Mouse (Mus musculus): ENCODE results near the gene Pigs.

Gene Pigs

DNA sequence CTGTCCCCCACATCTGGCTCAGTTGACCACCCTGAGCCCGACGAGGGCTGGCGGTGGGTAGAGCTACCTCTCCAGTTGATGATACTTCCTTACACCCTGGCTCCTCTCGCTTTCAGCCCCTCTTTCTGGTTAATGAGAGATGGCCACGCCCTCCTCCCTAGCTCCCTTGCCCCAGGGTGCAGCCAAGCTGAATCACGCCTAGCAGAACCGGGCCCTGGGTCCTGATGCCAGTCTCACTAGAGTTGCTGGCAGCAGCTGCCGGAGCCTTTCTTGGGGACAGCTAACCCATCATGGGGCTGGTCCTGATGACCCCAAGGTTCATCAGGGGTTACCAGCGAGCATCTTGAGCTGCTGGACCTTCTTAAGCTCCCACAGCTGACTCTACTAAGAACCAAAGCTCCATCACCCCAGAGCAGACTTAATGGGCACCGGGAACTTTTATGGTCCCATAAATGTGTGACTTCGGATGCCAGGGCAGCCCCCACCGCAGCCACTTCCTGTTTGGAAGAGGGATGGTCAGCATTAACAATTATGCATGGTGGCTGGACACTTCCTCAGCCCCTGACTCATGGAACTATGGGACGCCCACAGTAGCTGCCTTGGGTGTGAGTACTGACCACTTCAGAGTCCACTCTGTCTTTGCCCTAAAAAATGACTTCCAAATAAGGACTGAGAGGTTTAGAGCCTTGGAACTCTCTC lies 35.2 kb downstream of the Pigs start:
- in situ Hi-C loops (cut with MboI, MseI), result no loop called here

DNA sequence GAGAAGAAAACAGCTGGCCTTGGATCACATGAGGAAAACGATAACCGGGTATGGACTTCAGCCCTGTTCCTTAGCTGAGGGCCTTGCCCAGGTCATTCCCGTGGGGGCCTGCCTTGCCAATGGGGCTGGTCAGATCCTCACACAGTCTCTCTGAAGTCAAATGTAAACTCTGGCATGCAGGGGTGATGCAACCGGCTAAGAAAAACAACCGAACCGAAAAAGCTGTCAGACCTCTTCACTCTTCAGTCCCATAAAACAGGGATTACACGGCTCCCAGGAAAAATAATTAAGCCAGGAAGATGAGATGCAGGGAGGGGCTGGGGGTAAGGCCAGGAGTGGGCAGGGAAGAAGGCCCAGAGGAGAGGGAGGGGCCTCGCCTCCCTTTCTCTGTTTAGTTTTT lies 35.9 kb downstream of the Pigs start:
- in situ Hi-C loops (cut with MboI, MseI), result no loop called here

DNA sequence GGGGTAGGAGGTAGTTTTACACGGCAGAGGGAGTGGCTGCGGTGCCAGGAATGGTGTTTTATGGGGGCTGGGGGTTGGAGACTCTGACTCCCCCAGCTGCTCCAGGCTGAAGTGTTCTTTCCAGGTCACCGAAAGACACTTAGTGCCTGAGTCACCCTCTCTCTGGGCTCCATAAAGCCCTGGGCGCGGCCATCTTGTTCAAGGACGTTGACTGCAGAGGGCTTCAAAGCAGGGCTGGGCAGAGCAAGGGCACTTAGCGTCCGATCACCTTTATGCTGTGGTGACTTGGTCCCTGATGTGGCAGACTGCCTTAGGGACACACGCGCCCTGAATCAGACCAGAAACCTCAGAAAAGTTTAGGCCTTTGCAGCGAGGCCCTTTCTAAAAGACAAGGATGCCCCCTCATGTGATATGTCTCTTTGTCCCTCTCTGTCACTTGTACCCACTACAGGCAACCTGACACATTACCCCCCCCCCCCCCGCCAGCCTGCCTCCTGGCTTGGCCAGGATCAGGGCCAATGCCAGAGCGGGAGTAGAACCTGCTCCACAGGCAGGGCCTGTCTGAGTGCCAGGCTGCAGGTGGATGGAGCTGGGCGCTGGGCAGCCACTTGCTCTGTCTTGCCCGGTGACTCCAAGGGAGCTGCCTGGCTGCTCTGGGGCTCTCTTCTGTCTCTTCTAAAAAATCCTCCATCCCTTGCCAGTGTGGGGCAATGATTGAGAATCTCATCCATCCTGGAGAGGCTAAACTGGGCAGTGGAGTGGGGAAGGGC lies 39.4 kb downstream of the Pigs start:
- in situ Hi-C loops (cut with MboI, MseI), result loop anchor here (5.0 kb wide), 2 partner anchors 35 to 65 kb away; no protein-coding TSS in a partner anchor

DNA sequence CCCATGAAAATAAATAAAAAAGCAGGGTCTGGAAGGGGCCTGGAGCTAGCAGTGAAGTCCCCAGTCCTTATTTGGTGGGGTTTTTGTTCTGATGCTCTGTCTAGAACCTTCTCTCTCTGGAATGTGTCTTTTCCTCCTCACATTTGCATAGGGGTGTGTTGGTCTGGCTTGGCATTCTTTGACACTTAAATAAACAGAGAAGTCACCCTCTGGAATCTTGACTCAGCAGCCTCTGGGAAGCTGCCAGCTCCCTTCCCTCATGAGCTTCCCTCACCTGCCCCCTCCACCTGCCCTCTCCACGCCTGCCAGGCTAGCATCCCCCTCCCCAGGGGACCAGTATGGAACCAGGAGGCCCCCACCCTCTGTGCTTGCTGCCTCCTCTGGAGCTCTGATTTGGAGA lies 42.2 kb downstream of the Pigs start:
- in situ Hi-C loops (cut with MboI, MseI), result no loop called here

DNA sequence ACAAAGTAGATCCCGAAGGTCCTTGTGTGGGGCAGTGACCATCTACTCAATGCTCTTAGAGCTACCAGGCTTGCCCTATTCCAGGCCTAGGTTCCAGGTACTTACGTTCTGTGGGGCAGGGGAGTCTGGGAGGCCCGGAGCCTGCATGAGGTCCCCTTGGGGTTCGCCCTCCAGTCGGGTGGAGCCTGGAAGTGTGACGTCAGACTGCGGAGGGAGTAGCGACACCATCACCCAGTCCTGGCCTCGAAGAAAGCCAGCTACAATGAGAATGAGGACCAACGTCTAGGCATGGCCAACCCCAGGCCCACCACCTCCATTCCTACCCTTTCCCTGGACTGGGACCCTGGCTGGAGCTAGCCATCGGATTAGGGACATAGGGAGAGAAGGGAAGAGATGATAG lies 43.5 kb downstream of the Pigs start:
- in situ Hi-C loops (cut with MboI, MseI), result no loop called here

DNA sequence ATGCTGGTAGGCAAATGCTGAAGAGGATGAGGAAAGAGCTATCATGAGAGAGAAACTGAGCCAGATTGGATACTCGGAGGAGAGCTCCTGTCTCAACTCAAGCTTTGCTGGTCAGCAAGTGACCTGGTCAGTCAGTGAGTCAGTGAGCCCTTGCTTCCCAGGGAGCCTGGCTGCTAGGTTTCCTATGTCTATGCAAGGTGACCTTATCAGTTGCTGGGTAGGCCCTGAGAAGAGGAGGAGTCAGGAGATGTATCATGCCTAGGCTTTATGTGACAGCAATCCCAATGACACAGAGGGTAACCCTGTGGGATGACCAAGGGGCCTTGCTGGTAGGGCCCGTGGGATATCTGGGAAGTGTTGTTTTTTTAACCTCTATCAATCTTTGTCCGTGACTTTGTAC lies 44.0 kb downstream of the Pigs start:
- in situ Hi-C loops (cut with MboI, MseI), result no loop called here

DNA sequence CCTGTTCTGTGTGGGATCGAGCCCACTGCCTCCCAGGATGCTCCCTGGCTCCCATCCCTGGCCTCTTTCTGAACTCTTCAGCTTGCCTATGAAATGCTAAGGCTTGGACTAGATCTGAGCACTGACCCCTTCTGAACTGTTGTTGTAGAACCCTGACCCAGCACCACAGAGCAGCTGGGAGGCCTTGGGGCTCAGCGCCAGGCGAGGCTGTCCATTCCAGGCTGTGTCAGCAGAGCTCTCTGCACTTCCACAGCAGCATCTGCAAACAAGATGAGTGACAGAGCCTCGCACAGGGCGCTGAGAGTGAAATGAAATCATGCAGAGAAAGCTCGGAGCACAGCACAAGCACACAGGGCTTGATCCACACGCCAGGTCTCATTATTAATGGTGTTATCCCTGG lies 44.4 kb downstream of the Pigs start:
- in situ Hi-C loops (cut with MboI, MseI), result no loop called here

DNA sequence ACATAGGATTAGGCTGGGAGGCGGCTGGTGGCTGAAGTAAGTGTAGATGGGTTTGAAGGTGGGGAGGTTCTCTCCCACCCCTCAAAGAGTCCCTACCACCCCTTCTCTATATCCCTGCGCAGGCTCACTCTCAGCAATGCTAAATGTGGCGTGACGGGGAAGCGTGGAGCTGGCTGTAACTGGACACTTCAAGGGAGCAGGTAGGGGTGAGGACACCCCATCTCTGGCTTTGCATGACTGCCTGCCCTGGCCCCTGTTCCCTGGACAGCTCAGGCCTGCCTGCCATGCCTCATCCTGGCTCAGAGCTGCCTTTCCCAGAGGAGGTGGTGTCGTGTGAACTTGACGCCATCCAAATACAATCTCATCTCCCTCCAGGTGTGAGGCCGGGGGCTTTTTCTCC lies 45.9 kb downstream of the Pigs start:
- in situ Hi-C loops (cut with MboI, MseI), result no loop called here

DNA sequence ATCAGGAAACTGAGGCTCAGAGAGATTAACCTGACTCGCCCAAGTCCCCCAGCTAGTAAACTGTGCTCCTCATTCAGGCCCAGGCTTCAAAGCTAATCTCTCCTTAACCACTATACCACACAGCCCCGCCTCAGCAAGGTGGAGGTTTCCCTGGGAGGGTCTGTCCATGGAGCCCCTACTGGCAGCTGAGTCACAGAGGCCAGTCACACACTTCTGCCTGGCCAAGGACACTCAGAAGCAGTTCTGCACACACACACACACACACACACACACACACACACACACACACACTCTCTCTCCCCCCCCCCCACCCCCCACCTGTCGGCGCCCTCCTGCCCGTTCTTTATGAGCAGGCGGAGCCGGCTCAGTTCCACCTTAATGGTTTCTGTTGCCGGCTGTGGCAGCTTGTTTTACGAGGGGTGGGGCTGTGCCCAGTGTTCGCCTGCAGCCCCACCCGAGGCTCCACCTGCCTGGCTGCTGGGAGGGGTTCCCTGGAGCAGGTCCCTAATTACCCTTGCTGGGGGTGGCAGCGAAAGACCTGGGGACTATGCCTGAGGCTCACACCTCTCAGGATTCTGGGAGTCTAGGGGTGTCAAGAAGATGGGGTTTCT lies 49.4 kb downstream of the Pigs start:
- in situ Hi-C loops (cut with MboI, MseI), result no loop called here

DNA sequence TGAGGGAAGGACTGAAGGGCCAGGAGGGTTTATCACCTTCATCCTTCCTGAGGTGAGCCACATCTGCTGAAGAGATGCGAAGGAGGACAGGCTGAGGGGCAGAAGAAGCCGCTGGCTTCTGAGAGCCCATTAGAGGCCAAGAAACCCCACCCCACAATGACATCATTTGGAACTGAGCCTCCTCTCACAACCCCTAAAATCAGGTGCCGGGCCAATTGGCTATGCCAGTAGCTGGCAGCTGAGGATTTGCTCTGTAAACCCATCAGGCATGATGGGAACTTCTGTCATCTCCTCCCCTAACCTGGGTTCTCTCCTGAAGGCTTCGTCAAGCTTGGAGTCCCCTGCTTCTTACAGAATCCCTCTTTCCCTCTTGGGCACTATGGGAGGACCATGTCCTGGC lies 52.1 kb downstream of the Pigs start:
- in situ Hi-C loops (cut with MboI, MseI), result no loop called here

DNA sequence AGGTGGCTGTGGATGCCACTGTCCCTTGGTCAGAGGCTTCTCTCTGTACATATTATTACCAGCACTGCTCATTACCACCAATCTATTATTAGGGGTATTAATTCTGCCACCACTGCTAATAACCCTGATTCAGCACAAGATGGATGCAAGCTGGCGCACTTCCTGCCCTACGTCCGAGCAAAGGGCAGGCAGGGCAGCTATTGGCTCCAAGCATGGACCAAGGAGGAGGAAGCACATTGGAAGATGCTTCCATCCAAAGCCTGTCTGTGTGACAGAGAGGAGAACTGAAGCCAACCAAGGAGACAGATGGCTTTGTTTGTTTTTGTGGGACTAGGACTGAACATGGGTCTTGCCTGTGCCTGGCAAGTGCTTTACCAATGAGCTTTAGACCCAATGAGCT lies 52.8 kb downstream of the Pigs start:
- in situ Hi-C loops (cut with MboI, MseI), result no loop called here

DNA sequence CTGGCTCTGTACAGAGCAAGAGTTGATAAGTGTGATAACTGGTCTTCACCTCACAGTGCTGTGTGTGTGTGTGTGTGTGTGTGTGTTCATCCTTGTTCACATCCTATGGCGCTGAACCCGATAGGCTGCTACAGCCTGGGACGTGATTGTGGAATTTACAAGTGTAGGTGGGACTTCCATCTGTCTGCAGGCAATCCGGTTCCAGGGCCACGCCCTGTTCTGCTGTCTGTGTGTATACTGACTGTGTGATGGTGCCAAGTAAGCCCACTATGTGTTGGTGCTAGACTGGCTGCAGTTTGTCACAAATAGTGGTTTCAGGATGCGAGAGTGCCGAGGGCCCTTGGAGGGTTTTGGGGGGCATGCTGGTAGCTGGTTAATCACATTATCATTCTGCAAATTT lies 54.1 kb downstream of the Pigs start:
- in situ Hi-C loops (cut with MboI, MseI), result no loop called here

DNA sequence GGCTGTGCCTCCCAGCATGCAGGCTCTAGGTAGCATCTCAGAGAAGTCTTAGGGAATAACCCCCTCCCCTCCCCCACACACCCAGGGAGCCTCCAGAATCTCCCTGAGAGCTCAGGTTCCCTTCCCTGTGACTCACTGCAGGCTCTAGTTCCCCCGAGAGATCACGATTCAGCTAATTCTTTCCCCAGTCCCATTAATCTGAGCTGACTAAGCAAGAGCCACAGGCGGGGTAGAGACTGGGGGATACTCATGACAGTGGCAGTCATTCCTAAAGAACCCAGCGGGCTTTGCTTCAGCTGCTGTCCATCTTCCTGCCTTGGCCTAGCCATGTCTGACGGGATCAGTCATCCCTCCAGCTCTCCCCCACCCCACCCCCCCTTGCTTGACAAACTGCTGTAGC lies 54.5 kb downstream of the Pigs start:
- in situ Hi-C loops (cut with MboI, MseI), result no loop called here

DNA sequence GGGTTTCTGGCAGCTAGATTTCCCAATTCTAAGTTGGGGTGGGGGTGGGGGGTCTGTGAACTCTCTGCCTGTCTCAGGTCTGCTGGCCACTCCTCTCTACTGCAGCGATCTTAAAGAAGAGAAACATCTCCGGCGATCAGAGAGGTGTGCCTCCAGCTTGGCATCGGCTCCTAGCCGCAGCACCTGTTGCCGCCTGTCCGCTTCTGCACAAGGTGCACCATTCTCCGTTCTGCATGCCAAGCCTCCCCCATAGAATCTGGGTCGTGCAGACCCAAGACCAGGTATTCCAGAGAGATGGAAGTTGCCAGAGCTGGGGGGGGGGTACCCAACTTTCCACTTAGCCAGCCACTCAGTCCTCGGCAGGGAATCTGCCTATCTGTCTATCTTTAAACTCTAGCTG lies 57.6 kb downstream of the Pigs start:
- in situ Hi-C loops (cut with MboI, MseI), result no loop called here

DNA sequence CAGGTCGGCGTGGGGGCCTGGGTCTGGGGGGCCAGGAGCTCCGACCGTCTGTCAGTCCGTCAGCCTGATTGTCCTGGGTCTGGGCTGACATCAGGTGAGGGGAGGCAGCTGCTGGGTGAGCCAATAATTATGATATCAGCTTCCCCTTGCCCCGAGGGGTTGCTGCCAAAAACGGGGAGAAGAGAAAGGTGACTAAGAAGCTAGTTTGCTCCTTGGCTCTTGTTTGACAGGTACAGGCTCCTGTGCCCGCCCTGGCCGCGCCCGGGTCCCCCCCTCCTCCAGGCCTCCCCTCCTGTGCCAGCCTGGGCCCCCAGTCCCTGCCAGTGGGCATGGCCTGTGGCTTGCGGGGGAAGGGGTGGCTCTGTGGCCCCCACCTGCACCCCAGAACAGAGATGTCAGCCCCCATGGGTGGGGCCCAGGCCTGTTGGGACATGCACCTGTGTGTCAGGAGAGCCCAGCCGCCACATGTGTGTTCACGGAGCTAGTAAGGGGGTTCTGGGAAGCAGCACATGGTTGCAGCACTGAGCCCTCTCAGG lies 58.4 kb downstream of the Pigs start, which contains the start of gene Foxn1:
TSS of gene Foxn1 (minus strand) at position 51 of the 536 bp plus-strand sequence.
- in situ Hi-C loops (cut with MboI, MseI), result no loop called here
